Mouse (Mus musculus) CH12.LX (cell line): Measurements from ENCODE around the gene Gm49405. TPM values are rescaled to one million over a fixed set of nuclear protein-coding genes. Genes with fewer than 3 reads are reported as not detected.

Experiments used
- DNase-seq: peaks from one replicate; pipeline ENCODE4 v3.0.0-alpha.2; 2013; ENCODE audit errors: extremely low read depth
- H3K27ac ChIP-seq: 2 replicates; pipeline ENCODE4 v1.5.1; 2012; ENCODE audit warnings: low read depth, mild to moderate bottlenecking, control low read depth, moderate library complexity; ENCODE audit not compliant: insufficient read depth
- H3K27me3 ChIP-seq: replicated peaks from 2 replicates; pipeline ENCODE3; 2012; ENCODE audit warnings: inconsistent platforms
- H3K36me3 ChIP-seq, 2 experiments: replicated peaks in 1 of 2; 2 replicates each; pipeline versions ENCODE3 to v1.6.1; 2012; ENCODE audit warnings: inconsistent platforms in 1 of 2, low read length in 1 of 2, mild to moderate bottlenecking in 1 of 2, mixed read lengths in 1 of 2, moderate library complexity in 1 of 2; ENCODE audit not compliant: control insufficient read depth in 1 of 2, insufficient read depth in 1 of 2
- H3K4me1 ChIP-seq, 2 experiments: 2 replicates each; pipeline ENCODE4 v1.6.1; 2012; ENCODE audit warnings: inconsistent platforms in 1 of 2, moderate library complexity in 1 of 2; ENCODE audit not compliant: insufficient read depth in 2 of 2, control insufficient read depth in 1 of 2
- H3K4me2 ChIP-seq: 2 replicates; pipeline ENCODE4 v1.6.1; 2012; ENCODE audit warnings: low read depth, mild to moderate bottlenecking, control low read depth; ENCODE audit not compliant: poor library complexity, insufficient read depth, severe bottlenecking
- H3K4me3 ChIP-seq, 3 experiments: fragments of 150-350 bp in 1 of 3; sonication (generic) in 1 of 3; replicated peaks in 1 of 3; 2 replicates each; pipeline versions ENCODE3 to v1.5.1; 2011 to 2012; ENCODE audit warnings: low read depth in 2 of 3, low read length in 2 of 3, mild to moderate bottlenecking in 2 of 3, moderate library complexity in 2 of 3, control low read depth in 1 of 3, improper control_type of control experiment in 1 of 3, inconsistent platforms in 1 of 3, mixed read lengths in 1 of 3; ENCODE audit not compliant: poor library complexity in 1 of 3
- H3K79me2 ChIP-seq: replicated peaks from 2 replicates; pipeline ENCODE4 v1.6.1; 2012; ENCODE audit warnings: mild to moderate bottlenecking, moderate library complexity; ENCODE audit not compliant: control insufficient read depth, poor library complexity, insufficient read depth, severe bottlenecking; ENCODE audit errors: extremely low read depth
- H3K9ac ChIP-seq: 2 replicates; pipeline ENCODE4 v1.6.1; 2012; ENCODE audit warnings: low read depth, mild to moderate bottlenecking, control low read depth, moderate library complexity; ENCODE audit not compliant: insufficient read depth
- H3K9me3 ChIP-seq: replicated peaks from 2 replicates; pipeline ENCODE3; 2012; ENCODE audit warnings: low read length, inconsistent platforms, mixed read lengths
- CHD2 ChIP-seq: IDR thresholded peaks from 2 replicates; pipeline ENCODE4 v1.6.1; 2011; ENCODE audit warnings: low read length, improper control_type of control experiment
- CTCF ChIP-seq, 2 experiments: IDR thresholded peaks in 1 of 2; conservative IDR thresholded peaks in 1 of 2; 2 replicates each; pipeline ENCODE4 v1.5.1; 2011 to 2012; ENCODE audit warnings: low read depth in 2 of 2, low read length in 2 of 2, improper control_type of control experiment in 1 of 2, inconsistent platforms in 1 of 2, mild to moderate bottlenecking in 1 of 2, moderate library complexity in 1 of 2
- ETS1 ChIP-seq: conservative IDR thresholded peaks from 2 replicates; pipeline ENCODE4 v1.6.1; 2012; ENCODE audit warnings: low read depth, mild to moderate bottlenecking, inconsistent platforms, low read length, improper control_type of control experiment, moderate library complexity
- KAT2A ChIP-seq: IDR thresholded peaks from 2 replicates; pipeline ENCODE4 v1.6.1; 2012; ENCODE audit warnings: low read length, improper control_type of control experiment, inconsistent platforms; ENCODE audit not compliant: insufficient replicate concordance
- MEF2A ChIP-seq: IDR thresholded peaks from 2 replicates; pipeline ENCODE4 v1.6.1; 2014; ENCODE audit warnings: low read depth, mild to moderate bottlenecking, inconsistent platforms, low read length, improper control_type of control experiment, borderline replicate concordance
- MXI1 ChIP-seq: IDR thresholded peaks from 2 replicates; pipeline ENCODE4 v1.6.1; 2011; ENCODE audit warnings: mild to moderate bottlenecking, low read depth, low read length, improper control_type of control experiment
- MYC ChIP-seq: IDR thresholded peaks from 2 replicates; pipeline ENCODE4 v1.6.1; 2011; ENCODE audit warnings: low read depth, mild to moderate bottlenecking, improper control_type of control experiment, low read length
- NRF1 ChIP-seq: IDR thresholded peaks from 2 replicates; pipeline ENCODE4 v1.6.1; 2014; ENCODE audit warnings: low read depth, mild to moderate bottlenecking, inconsistent platforms, low read length, improper control_type of control experiment, moderate library complexity
- POLR2AphosphoS2 ChIP-seq: IDR thresholded peaks from 2 replicates; pipeline ENCODE4 v1.6.1; 2011; ENCODE audit warnings: low read depth, low read length, improper control_type of control experiment
- SIN3A ChIP-seq: IDR thresholded peaks from 2 replicates; pipeline ENCODE4 v1.6.1; 2012; ENCODE audit warnings: low read length, improper control_type of control experiment, inconsistent platforms
- SMC3 ChIP-seq: IDR thresholded peaks from 2 replicates; pipeline ENCODE4 v1.6.1; 2011; ENCODE audit warnings: low read depth, low read length, improper control_type of control experiment
- USF1 ChIP-seq: IDR thresholded peaks from 2 replicates; pipeline ENCODE4 v1.6.1; 2014; ENCODE audit warnings: low read depth, mild to moderate bottlenecking, inconsistent platforms, low read length, improper control_type of control experiment
- ZC3H11A ChIP-seq: IDR thresholded peaks from 2 replicates; pipeline ENCODE4 v1.6.1; 2012; ENCODE audit warnings: low read depth, mild to moderate bottlenecking, inconsistent platforms, low read length, improper control_type of control experiment
- ZKSCAN1 ChIP-seq: IDR thresholded peaks from 2 replicates; pipeline ENCODE4 v1.6.1; 2012; ENCODE audit warnings: low read depth, inconsistent platforms, low read length, improper control_type of control experiment, borderline replicate concordance
- dilution Hi-C: fragments of 300-500 bp; cut with MboI; formaldehyde crosslinking; loops from 2 replicates; pipeline ENCODE4 v1.14.3; 2020; ENCODE audit warnings: low sequenced_read_pairs; ENCODE audit not compliant: extremely low pct_unique_long_range_greater_than_20kb, extremely low pct_ligation_motif_present
- in situ Hi-C: fragments of 300-500 bp; cut with MboI; formaldehyde crosslinking; loops from 3 replicates; pipeline ENCODE4 v1.14.3; 2019; ENCODE audit warnings: low sequenced_read_pairs, low pct_ligation_motif_present, low pct_unique_long_range_greater_than_20kb, mixed read lengths
- polyA plus RNA-seq: library from polyadenylated mRNA; unstranded; fragments of >175 nt; gene quantifications from 2 replicates; pipeline ENCODE4 v1.2.1, GENCODE M21; 2012; ENCODE audit warnings: low read depth; ENCODE audit not compliant: insufficient read length
- total RNA-seq, 2 experiments: library from RNA; depleted of rRNA; stranded (reverse); fragments of 300-350 nt in 1 of 2; fragments of >200 nt in 1 of 2; gene quantifications; 2 replicates each; pipeline ENCODE4 v1.2.3; 2012 to 2014

Gm49405 gene
- total and polyA plus RNA-seq, 3 experiments: 0.99 to 2.7 (median 2.0) TPM

- in situ Hi-C loops (no loop called here), dilution Hi-C loops (no loop called here)
- Histone ChIP-seq H3K9ac (no peak overlapping the region), H3K36me3 (peaks cover 4 to 15% of the 10 kb centered on the region in 2 experiments), H3K4me3 (no peak overlapping the region), H3K4me1 (peaks cover 10 to 20% of the 10 kb centered on the region in 2 experiments), H3K4me2 (no peak overlapping the region), H3K27me3 (peaks cover 1% of the 10 kb centered on the region), H3K9me3 (peaks cover 4% of the 10 kb centered on the region), H3K27ac (no peak overlapping the region), H3K79me2 (peaks cover 4% of the 10 kb centered on the region; the same call in 1 of the 2 replicates)
- no peak for TF ChIP-seq MYC
- DNase-seq: no peak
These were observed 32.9 kb downstream of the Gm49405 start for GRCm38 (mm10) chr19:4033298-4033697.

GRCm38 (mm10) chr19:4033742-4034141 is 33.3 kb downstream of the Gm49405 start:
- dilution Hi-C loops: no loop called here
- no peak overlapping the region for H3K4me2 ChIP-seq
- H3K9me3 ChIP-seq: peaks cover 2% of the 10 kb centered on the region
- TF ChIP-seq USF1 (no peak), ZKSCAN1 (no peak), SMC3 (no peak), KAT2A (no peak), SIN3A (no peak), MEF2A (no peak), POLR2AphosphoS2 (no peak), NRF1 (no peak), MXI1 (no peak), CHD2 (no peak), ZC3H11A (no peak), CTCF (conservative IDR thresholded peaks at IDR 0.05 in 1 of 2, IDR thresholded peaks at IDR 0.05 in 1 of 2; ENCODE audit: low read depth in 2 of 2, low read length in 2 of 2) (no peak), ETS1 (no peak)
- H3K79me2 ChIP-seq: peaks cover 4% of the 10 kb centered on the region; the same call in 1 of the 2 replicates
- no peak overlapping the region for H3K27ac ChIP-seq
- H3K4me1 ChIP-seq: peaks cover 10 to 22% of the 10 kb centered on the region in 2 experiments
- DNase-seq: no peak
- no peak overlapping the region for H3K9ac ChIP-seq
- H3K36me3 ChIP-seq: peaks cover 4 to 15% of the 10 kb centered on the region in 2 experiments
- H3K4me3 ChIP-seq: no peak overlapping the region
- in situ Hi-C loops: no loop called here
- no peaks in the 10 kb centered on the region for H3K27me3 ChIP-seq
